Mouse (Mus musculus): ENCODE measurements around the gene Npm3. TPM values are rescaled to one million over a fixed set of nuclear protein-coding genes. Genes with fewer than 3 reads are reported as not detected.

Gene Npm3
- total RNA-seq, 2 experiments from 2014 or later = 10.1 to 12.5 TPM

GRCm38 (mm10) chr19:45753551-45753950 is 4.2 kb upstream of the Npm3 start:
- no peak for DNase-seq

- DNase-seq = no peak
Measured at GRCm38 (mm10) chr19:45751881-45752280, 2.5 kb upstream of the Npm3 start.

DNA sequence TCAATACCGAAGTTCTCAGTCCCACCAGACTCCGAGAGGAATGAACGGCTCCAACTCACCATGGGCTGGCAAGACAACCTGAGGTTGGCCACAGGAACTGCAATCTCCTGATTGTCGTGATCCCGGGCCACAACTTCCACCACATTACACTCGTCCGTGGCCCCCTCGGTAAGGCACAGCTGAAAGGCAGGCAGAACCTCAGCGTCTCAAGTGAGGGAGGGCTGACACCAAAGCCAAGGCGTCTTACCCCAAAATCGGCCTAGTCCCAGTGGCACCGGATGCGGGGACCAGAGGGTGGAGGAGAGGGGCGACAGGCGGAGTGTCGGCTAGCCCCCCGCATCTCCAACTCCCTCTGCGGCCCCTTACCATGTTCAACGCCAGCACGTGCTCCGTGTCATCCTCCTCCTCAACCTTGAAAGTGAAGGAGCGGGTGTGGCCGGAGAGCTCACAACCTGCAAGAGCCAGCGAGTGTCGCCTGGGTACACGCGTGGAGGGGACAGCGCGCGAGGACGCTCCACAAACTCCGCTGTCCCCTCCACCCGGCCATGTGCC is 624 bp downstream of the Npm3 start:
- no peak for DNase-seq

DNA sequence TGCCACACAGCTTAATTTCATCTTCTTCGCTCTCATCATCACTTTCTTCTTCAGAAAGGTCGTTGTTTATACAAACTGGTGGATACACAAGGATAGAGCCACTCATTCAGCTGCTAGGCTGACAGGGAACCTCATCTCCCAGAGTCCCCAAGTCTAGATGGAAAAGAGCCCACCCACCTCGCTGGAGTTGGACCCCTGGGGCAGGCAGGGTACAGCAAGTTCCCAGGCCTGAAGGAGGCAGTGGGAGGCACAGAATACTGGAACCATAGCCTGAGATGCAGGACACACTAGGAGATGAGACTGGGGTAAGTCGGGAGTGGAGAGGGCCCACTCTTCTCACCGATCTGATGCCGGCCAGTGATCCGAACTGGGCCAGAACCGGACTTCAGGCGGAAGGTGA is 1.2 kb downstream of the Npm3 start:
- no peak for DNase-seq

DNA sequence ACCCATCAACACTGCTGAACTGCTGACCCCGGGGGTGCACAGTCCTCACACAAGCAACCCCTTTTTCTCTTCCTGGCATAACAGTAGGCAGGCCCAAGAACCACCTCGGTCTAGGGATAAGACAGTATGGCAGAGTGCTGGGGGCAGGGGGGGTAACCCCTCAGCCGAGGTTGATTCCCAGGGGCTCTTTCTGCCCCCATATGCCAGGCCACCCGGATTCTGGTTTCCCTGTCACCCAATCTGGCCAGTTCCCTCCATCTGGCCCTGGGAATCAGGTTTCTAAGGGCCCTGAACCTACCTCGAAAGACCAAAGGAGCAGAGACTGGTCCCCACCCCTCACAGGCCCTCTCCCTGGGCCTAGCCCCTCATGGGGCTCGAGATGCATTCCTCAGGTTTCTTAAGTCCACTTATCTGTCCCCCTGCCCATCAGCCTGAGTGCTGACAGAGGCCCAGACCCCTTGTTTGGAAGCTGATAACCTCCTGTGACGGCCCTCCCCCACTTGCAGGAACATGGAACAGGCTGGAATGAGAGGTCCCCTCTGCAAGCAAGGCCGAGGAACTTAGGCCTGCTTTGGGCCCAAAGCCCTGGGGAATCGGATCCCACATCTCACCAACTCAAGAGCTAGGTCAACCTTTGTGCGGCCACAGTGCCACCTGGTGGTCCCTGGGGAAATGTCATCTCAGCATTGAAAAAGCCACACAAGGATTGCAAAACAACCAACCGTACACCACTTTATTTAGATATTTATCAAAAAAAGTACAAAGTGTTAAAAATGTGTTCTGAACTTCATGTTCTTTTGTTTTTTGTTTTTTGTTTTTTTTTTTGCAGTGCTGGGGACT is 2.1 kb downstream of the Npm3 start:
- peak; percentile 65 for DNase-seq

- DNase-seq = peak; percentile 61
Measured at GRCm38 (mm10) chr19:45746153-45747020, 3.0 kb downstream of the Npm3 start.

DNA sequence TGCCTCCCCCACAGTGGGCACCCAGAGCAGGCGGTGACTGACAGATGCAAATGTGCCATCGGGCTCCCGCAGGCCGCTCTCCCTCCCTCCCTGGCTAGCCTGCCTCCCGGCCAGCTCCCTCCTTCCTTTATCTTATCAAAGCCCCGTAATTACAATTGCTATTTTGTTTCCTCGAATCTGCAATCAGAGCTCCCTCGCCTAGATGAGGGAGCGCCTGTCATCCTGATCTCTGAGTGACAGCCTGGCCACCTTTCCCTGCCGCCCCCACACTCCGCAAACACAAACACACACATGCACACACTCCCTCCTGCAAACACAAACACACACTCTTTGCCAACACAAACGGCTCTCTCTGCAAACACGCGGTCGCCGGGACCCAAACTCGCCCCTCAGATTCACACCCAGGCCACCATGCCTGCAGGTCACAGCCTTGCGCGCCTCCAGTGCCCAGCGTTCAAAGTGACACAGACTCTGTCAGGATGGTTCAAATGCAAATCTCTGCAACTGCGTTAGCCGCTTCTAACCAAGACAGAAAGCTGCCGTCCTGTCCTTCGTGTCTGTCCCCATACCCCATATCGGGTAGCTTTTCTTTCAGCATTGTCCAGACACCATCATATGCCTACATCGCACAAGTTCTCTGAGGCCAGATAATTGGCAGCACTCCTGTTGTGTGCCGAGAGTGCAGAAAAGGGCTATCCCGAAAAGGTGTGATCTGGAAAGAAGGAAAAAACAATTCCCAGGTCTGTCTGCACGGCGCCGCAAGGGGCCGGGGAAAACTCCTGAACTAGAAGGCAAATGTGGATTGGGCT is 3.8 kb downstream of the Npm3 start:
- DNase-seq = no peak

DNA sequence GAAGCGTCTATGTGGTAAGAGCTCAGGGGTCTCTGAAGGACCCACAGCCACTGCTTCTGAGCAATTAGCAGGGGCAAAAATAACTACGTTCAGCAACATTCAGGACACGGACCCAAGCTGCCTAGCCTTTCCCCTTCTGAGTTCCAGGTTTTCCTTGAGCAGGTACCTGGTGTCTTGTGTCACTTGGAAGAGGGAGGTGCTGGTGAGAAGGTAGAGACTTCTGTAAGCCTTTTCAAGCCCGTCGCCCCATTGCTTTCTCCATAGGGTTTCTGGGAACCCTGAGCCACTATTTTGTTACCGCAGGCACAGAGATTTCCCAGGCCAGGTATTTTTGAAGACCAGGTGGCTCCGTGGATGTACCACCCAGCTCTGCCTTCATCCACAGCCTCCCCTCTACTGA is 5.8 kb downstream of the Npm3 start:
- DNase-seq = peak; percentile 4

DNA sequence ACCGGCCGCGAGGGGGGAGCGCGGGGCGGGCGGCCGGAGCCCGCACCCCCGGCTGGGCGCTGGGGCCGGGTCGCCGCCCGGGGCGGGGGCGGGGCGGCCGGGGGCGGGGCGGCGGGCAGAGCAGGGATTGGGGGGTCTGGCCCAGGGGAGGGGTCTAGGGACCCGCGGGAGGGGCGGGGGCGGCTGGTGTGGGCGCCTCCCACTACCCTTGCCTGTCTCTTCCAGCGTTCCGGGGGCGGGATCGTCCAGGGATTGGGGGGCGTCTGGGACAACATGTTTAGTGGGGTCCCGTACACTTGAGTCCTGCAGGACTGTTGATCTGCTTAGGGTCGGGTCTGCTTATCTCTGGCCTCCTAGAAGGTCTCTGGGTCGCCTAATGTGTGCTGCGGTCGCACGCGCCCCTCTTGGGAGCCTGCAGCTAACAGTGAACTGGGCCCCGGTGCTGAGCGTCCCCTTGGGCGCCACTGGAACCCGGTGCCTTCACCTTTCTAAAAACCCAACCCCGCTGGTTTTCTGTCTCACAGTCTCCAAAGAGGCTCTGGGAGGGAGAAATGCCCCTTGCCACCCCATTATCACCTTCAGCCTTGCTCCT is 6.3 kb downstream of the Npm3 start:
- DNase-seq = no peak

- no peak for DNase-seq
Measured at GRCm38 (mm10) chr19:45742218-45742983, 7.0 kb downstream of the Npm3 start, which contains the start of gene Fgf8. TSS of gene Fgf8 (minus strand) at chr19:45742915.

DNA sequence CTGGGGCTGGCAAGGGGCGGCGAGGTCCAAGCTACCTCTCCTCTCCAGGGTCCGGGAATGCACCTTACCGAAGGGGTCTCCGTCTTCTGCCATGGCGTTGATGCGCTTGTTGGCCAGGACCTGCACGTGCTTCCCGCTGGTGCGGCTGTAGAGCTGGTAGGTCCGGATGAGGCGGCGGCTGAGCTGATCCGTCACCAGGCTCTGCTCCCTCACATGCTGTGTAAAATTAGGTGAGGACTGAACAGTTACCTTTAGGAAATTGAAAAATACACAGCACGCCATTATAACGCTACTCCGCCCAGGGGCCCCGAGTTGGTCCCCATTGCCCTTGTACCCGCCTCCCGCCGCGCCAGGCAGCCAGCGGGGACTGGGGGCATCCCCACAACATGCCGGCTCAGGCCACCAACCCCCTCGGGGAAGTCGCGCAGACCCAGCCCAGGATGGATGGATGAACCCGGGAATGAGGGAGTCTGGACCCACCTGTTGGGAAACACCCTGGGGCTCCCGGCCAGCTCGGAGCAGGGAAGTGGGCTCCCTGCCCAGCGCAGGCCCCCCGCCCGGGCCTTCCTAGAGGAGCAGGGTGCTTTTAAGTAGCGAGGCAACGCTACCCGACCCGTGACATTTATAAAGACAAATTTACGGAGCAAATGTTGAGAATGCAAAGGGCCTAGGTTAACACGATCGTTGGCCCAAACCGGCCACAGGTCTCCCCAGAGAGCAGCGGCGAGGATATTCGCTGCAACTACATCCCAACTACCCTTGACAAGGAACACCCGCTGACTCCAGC is 7.8 kb downstream of the Npm3 start:
- DNase-seq = no peak

- no peak for DNase-seq
Measured at GRCm38 (mm10) chr19:45740817-45741216, 8.6 kb downstream of the Npm3 start.

GRCm38 (mm10) chr19:45740233-45740632 is 9.2 kb downstream of the Npm3 start:
- no peak for DNase-seq

- DNase-seq = no peak
Measured at GRCm38 (mm10) chr19:45738521-45738920, 10.9 kb downstream of the Npm3 start.

GRCm38 (mm10) chr19:45737846-45738484 is 11.4 kb downstream of the Npm3 start:
- no peak for DNase-seq

DNA sequence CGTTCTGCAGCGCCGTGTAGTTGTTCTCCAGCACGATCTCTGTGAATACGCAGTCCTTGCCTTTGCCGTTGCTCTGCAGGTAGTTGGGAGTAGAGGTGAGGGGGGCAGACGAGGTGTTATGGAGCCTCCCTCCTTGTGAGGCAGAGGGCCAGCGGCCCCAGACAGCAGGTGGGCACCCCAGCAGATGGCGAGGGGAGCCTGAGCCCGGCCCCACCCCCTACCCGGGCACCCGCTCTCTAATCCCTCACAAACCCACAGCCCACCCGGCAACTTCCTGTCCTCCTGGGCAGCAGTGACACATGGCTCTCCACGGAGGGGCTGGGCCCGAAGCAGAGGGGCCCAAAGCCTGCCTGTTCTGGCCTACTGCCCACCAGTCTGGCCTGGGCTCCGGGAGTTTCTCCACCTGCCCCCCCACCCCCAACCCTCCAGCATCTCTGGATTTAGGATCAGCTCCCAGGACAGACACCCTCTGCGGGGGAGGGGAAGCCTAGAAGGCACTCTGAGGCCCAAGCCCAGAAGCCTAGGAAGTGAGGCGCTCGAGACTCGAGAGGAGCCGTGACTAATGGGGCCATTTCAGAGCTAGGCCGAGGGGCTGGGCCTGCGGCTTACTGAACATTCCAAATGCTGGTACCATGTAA is 12.1 kb downstream of the Npm3 start:
- no peak for DNase-seq

GRCm38 (mm10) chr19:45736855-45737207 is 12.6 kb downstream of the Npm3 start:
- DNase-seq = no peak

DNA sequence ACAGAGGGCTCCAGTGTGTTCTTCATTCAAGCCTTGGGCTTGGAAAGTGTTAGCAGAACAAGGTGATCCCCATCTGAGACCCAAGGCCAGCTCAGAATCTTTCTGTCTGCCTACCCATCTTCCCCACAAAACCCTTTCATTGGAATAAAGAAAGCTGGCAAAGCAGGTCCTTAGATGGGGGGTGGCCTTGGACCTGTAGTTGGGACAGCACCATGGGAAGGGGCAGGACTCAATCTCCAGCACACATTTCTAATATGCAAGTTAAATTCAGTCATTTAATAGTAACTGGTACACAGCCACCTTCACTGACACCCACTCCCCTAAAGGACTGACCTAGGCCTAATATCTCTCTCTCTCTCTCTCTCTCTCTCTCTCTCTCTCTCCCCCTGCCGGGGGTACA is 13.2 kb downstream of the Npm3 start:
- DNase-seq = no peak

- DNase-seq = no peak
Measured at GRCm38 (mm10) chr19:45734762-45735161, 14.6 kb downstream of the Npm3 start.

Data from gastrocnemius, postnatal 25 days (tissue).